Mouse (Mus musculus) heart, embryonic 15.5 days (tissue): ENCODE measurements around the gene Fat4. TPM values are rescaled to one million over a fixed set of nuclear protein-coding genes. Genes with fewer than 3 reads are reported as not detected.
A peak's percentile ranks its signal among the peaks of the same experiment; 100 is the strongest.

Experiments
- ATAC-seq: fragments of 200-750 bp; cut with Nextera tagmentation; replicated peaks from 2 replicates; pipeline ENCODE4 v1.8.0; 2017; ENCODE audit warnings: low read depth, moderate TSS enrichment; ENCODE audit not compliant: insufficient number of reproducible peaks, insufficient read depth, low FRiP score
- H3K27ac ChIP-seq: fragments of 300-500 bp; sonication (generic); 2 replicates; pipeline ENCODE4 v1.5.1; 2015; ENCODE audit warnings: mild to moderate bottlenecking, inconsistent platforms
- H3K27me3 ChIP-seq: fragments of 300-500 bp; sonication (generic); 2 replicates; pipeline ENCODE4 v1.6.1; 2015; ENCODE audit warnings: inconsistent platforms
- H3K36me3 ChIP-seq: fragments of 300-500 bp; sonication (generic); 2 replicates; pipeline ENCODE4 v1.6.1; 2015; ENCODE audit warnings: mild to moderate bottlenecking, inconsistent platforms
- H3K4me1 ChIP-seq: fragments of 300-500 bp; sonication (generic); replicated peaks from 2 replicates; pipeline ENCODE4 v1.6.1; 2015; ENCODE audit warnings: inconsistent platforms
- H3K4me2 ChIP-seq: fragments of 300-500 bp; sonication (generic); 2 replicates; pipeline ENCODE4 v1.6.1; 2015; ENCODE audit warnings: inconsistent platforms, mild to moderate bottlenecking, moderate library complexity
- H3K4me3 ChIP-seq: fragments of 300-500 bp; sonication (generic); 2 replicates; pipeline ENCODE4 v1.5.1; 2015; ENCODE audit warnings: mild to moderate bottlenecking, inconsistent platforms
- H3K9ac ChIP-seq: fragments of 300-500 bp; sonication (generic); 2 replicates; pipeline ENCODE4 v1.6.1; 2015; ENCODE audit warnings: mild to moderate bottlenecking, inconsistent platforms
- H3K9me3 ChIP-seq: fragments of 300-500 bp; sonication (generic); replicated peaks from 2 replicates; pipeline ENCODE4 v1.6.1; 2016; ENCODE audit warnings: inconsistent platforms
- WGBS: fragments of 180-500 bp; shearing (Covaris S2); methylation state at CpG from one replicate; pipeline ENCODE4 v1.1.7; 2015; ENCODE audit warnings: mixed read lengths; 5-methylcytosine and 5-hydroxymethylcytosine counted together
- polyA plus RNA-seq: library from polyadenylated mRNA; unstranded; fragments of >200 nt; fragmentation: Nextera tagmentation; extraction: Ambion mirVana; gene quantifications from 2 replicates; pipeline ENCODE4 v1.2.1, GENCODE M21; 2015

Fat4 gene
- polyA plus RNA-seq, 1 experiment from 2014 or later: 2.4 TPM

- Histone ChIP-seq H3K4me2 (no peak overlapping the region), H3K9ac (no peak overlapping the region), H3K4me1 (no peaks in the 10 kb centered on the region), H3K27ac (no peak overlapping the region), H3K27me3 (no peaks in the 10 kb centered on the region), H3K36me3 (peaks cover 7% of the 10 kb centered on the region; the same call in 1 of the 2 replicates), H3K4me3 (no peak overlapping the region), H3K9me3 (no peaks in the 10 kb centered on the region)
- ATAC-seq: no peak
These were observed 99.6 kb downstream of the Fat4 start for GRCm38 (mm10) chr3:38986379-38986778.

- WGBS: 77% methylated on average over 3 of the region's 3 CpGs
- H3K9ac ChIP-seq: no peak overlapping the region
- no peaks in the 10 kb centered on the region for H3K4me1 ChIP-seq
- no peaks in the 10 kb centered on the region for H3K27me3 ChIP-seq
- no peak overlapping the region for H3K4me2 ChIP-seq
- H3K4me3 ChIP-seq: no peak overlapping the region
- no peaks in the 10 kb centered on the region for H3K9me3 ChIP-seq
- ATAC-seq: no peak
- no peak overlapping the region for H3K27ac ChIP-seq
- H3K36me3 ChIP-seq: no peaks in the 10 kb centered on the region
These were observed 102.4 kb downstream of the Fat4 start for GRCm38 (mm10) chr3:38989181-38989580.

GRCm38 (mm10) chr3:39000011-39000410, 113.3 kb downstream of the Fat4 start:
- H3K27ac ChIP-seq: no peak overlapping the region
- no peaks in the 10 kb centered on the region; the same call in 1 of the 2 replicates for H3K36me3 ChIP-seq
- H3K4me3 ChIP-seq: no peak overlapping the region
- H3K4me1 ChIP-seq: no peaks in the 10 kb centered on the region
- H3K4me2 ChIP-seq: no peak overlapping the region
- no peak for ATAC-seq
- no peaks in the 10 kb centered on the region for H3K27me3 ChIP-seq
- WGBS: 47% methylated on average over 3 of the region's 3 CpGs
- no peaks in the 10 kb centered on the region for H3K9me3 ChIP-seq
- H3K9ac ChIP-seq: no peak overlapping the region

GRCm38 (mm10) chr3:39010544-39010943, 123.8 kb downstream of the Fat4 start:
- Histone ChIP-seq H3K4me3 (no peak overlapping the region), H3K36me3 (peaks cover 26% of the 10 kb centered on the region), H3K9ac (no peak overlapping the region), H3K9me3 (no peaks in the 10 kb centered on the region), H3K27me3 (no peaks in the 10 kb centered on the region), H3K4me2 (no peak overlapping the region), H3K27ac (no peak overlapping the region), H3K4me1 (0 out of 2 replicates have a peak, but pooled peaks cover 3% of the 10 kb centered on the region)
- WGBS: 67% methylated on average over 7 of the region's 7 CpGs
- no peak for ATAC-seq

DNA sequence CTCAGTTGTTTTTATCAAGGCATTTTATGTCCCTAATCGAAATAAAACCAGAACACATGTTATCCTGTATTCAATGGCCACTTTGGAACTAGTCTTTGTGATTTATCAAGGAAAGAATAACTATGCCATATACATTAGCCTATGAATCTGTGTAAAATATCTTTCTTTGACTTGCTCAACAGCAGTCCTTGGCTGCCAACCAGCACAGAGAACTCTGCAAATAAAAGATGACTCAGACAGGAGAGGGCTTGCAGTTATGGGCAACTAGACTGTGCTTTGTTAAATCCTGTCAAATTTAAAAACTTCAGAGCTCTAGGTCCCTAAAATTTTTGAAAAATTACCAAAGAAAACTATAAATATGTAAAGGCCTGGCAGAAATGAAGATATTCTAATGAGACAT, 130.9 kb downstream of the Fat4 start:
- H3K4me3 ChIP-seq: no peak overlapping the region
- H3K9ac ChIP-seq: no peak overlapping the region
- H3K4me1 ChIP-seq: 0 out of 2 replicates have a peak, but pooled peaks cover 3% of the 10 kb centered on the region
- ATAC-seq: no peak
- H3K27ac ChIP-seq: no peak overlapping the region
- H3K36me3 ChIP-seq: no peaks in the 10 kb centered on the region
- no peak overlapping the region for H3K4me2 ChIP-seq
- WGBS: 46% methylated on average over 1 of the region's 1 CpGs
- no peaks in the 10 kb centered on the region for H3K9me3 ChIP-seq
- H3K27me3 ChIP-seq: no peaks in the 10 kb centered on the region

DNA sequence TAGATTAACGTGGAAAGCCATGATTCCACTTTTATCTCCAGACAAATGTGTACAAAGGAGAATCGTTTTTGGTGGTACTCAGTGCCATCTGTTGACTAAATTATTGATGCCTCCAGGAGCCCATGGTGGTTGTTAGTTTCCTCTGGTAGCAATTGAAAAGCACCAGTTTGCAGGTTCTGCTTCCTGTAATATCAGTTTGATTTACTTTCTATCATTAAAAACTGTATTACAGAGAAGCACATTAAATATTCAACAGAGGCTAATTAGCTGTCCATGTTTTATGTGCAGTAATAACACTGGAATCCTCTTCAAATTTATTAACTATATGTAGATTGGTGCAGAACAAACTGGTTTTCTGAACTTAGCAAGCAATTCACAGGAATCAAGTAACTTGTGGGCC, 149.4 kb downstream of the Fat4 start:
- Histone ChIP-seq H3K27me3 (no peaks in the 10 kb centered on the region), H3K36me3 (no peaks in the 10 kb centered on the region), H3K9me3 (no peaks in the 10 kb centered on the region), H3K4me1 (no peaks in the 10 kb centered on the region), H3K4me3 (no peak overlapping the region), H3K9ac (no peak overlapping the region), H3K27ac (no peak overlapping the region), H3K4me2 (no peak overlapping the region)
- ATAC-seq: no peak
- 54% methylated on average over 2 of the region's 2 CpGs for WGBS

- no peaks in the 10 kb centered on the region for H3K27me3 ChIP-seq
- WGBS: 50% methylated on average over 4 of the region's 4 CpGs
- H3K9me3 ChIP-seq: no peaks in the 10 kb centered on the region
- H3K36me3 ChIP-seq: no peaks in the 10 kb centered on the region
- no peaks in the 10 kb centered on the region; the same call in 1 of the 2 replicates for H3K4me1 ChIP-seq
- no peak overlapping the region for H3K4me3 ChIP-seq
- ATAC-seq: no peak
- H3K27ac ChIP-seq: no peak overlapping the region
- no peak overlapping the region for H3K4me2 ChIP-seq
- no peak overlapping the region for H3K9ac ChIP-seq
These were observed 159.7 kb downstream of the Fat4 start for GRCm38 (mm10) chr3:39046425-39046824.

DNA sequence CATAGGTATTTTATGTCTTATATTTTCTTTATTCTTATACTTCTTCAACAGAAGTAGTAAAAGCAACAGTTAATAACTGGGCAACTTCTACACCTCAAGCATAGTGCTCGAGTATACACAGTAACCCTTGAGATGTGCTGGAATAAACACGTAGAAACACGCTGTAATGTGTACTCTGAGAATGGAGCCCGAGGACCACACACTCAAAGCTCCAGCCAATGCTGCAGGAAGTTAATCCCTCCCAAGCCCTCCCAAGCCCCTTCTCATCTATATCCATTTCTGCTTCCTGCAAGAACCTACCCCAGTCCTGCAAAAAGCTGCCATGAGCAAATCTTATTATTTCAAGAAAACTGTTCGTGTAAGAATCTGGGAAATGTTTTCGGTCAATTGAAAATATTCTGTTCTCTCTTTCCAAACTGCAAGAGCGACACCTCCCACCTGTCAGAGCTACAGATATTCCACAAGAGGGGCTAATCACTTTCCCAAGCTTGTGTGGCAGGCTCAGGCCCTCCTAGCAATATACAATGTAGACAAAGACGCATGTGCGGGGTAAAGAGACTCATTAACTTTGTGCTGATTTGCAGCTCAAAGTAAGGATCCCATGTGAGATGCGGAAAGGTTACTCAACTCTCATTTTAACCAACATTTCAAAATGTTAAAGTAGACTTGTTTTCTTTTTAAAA, 161.0 kb downstream of the Fat4 start:
- Histone ChIP-seq H3K9ac (no peak overlapping the region), H3K4me2 (no peak overlapping the region), H3K4me1 (no peaks in the 10 kb centered on the region; the same call in 1 of the 2 replicates), H3K36me3 (no peaks in the 10 kb centered on the region), H3K27me3 (no peaks in the 10 kb centered on the region), H3K27ac (no peak overlapping the region), H3K9me3 (no peaks in the 10 kb centered on the region), H3K4me3 (no peak overlapping the region)
- WGBS: 72% methylated on average over 10 of the region's 10 CpGs
- ATAC-seq: no peak

GRCm38 (mm10) chr3:39048304-39048667, 161.5 kb downstream of the Fat4 start:
- ATAC-seq: no peak
- Histone ChIP-seq H3K4me2 (no peak overlapping the region), H3K4me1 (no peaks in the 10 kb centered on the region; the same call in 1 of the 2 replicates), H3K27me3 (no peaks in the 10 kb centered on the region), H3K36me3 (no peaks in the 10 kb centered on the region), H3K9me3 (no peaks in the 10 kb centered on the region), H3K4me3 (no peak overlapping the region), H3K27ac (no peak overlapping the region), H3K9ac (no peak overlapping the region)
- WGBS: 66% methylated on average over 5 of the region's 5 CpGs

- 63% methylated on average over 1 of the region's 1 CpGs for WGBS
- Histone ChIP-seq H3K4me3 (no peak overlapping the region), H3K36me3 (no peaks in the 10 kb centered on the region), H3K4me2 (no peak overlapping the region), H3K27ac (no peak overlapping the region), H3K4me1 (no peaks in the 10 kb centered on the region; the same call in 1 of the 2 replicates), H3K27me3 (no peaks in the 10 kb centered on the region), H3K9me3 (no peaks in the 10 kb centered on the region), H3K9ac (no peak overlapping the region)
- ATAC-seq: peak; percentile 35; the same call in 1 of the 2 replicates
These were observed 163.4 kb downstream of the Fat4 start for GRCm38 (mm10) chr3:39050130-39050529.

DNA sequence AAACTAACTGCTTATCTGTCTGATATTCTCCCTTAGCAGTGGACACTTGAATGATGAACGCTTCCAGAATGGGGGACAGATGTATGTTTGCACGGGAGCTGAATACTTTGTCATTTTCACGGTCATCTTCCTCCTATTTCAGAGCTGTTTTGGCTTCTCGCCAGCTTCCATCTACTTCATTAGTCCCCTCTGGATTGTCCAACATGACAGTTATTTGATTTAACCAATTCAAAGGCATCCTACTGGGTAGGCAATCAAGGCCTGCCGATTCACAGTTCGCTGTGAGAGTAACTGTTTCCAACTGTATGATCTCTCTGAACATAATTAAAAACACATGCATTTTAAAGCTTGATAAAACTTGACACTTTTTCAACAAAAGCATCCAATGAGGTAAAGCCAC, 166.3 kb downstream of the Fat4 start:
- 59% methylated on average over 6 of the region's 6 CpGs for WGBS
- ATAC-seq: no peak
- Histone ChIP-seq H3K9ac (no peak overlapping the region), H3K27ac (no peak overlapping the region), H3K4me3 (no peak overlapping the region), H3K36me3 (no peaks in the 10 kb centered on the region), H3K9me3 (no peaks in the 10 kb centered on the region), H3K27me3 (no peaks in the 10 kb centered on the region), H3K4me2 (no peak overlapping the region), H3K4me1 (no peaks in the 10 kb centered on the region; the same call in 1 of the 2 replicates)
